Comparison of ENCODE assay signal across 21 mouse cellular contexts in genomic region chr13:5844338-5844737, GRCm38 (mm10). TPM values are rescaled to one million over a fixed set of nuclear protein-coding genes. Genes with fewer than 3 reads are reported as not detected.
DNase-seq lines count a peak whose midpoint lies in the region; ATAC-seq and TF ChIP-seq lines count a peak whose summit lies in the region.
"Had no signal": no experiment of that assay in that cellular context is flagged by ENCODE, and none has a peak within 500 bp of the region (broad histone marks: within the 10 kb centered on the region; RNA-seq: fewer than 3 reads in every experiment).

No protein-coding gene starts in this region.

- peaks cover 4% of the 10 kb centered on the region; the same call in 1 of the 2 replicates for H3K4me1 ChIP-seq in lung, postnatal 0 days (ENCODE audit: insufficient read depth, low read depth, low read length)
- H3K4me1 ChIP-seq in ES-Bruce4 (ENCODE audit: control insufficient read depth, insufficient read depth, low read length), result no peaks in the 10 kb centered on the region
- peaks cover 10% of the 10 kb centered on the region for H3K4me1 ChIP-seq in embryonic fibroblast, embryonic 13.5 days (ENCODE audit: control insufficient read depth, insufficient read depth, low read length)
- H3K4me1 ChIP-seq in midbrain, embryonic 13.5 days (replicated peaks), result no peaks in the 10 kb centered on the region
- 0 out of 2 replicates have a peak, but pooled peaks cover 8% of the 10 kb centered on the region for H3K4me1 ChIP-seq in kidney, embryonic 16.5 days (ENCODE audit: insufficient read depth, low read length)
- H3K4me1 ChIP-seq: embryonic facial prominence, embryonic 15.5 days; forebrain, embryonic 13.5 days; limb, embryonic 13.5 days; stomach, embryonic 15.5 days had no signal

- no peaks in the 10 kb centered on the region for H3K27me3 ChIP-seq in lung, postnatal 0 days (replicated peaks; ENCODE audit: insufficient read depth, low read length)
- no peaks in the 10 kb centered on the region for H3K27me3 ChIP-seq in ES-Bruce4 (ENCODE audit: control insufficient read depth, insufficient read depth, low read length, poor library complexity, severe bottlenecking)
- H3K27me3 ChIP-seq in midbrain, embryonic 13.5 days, result no peaks in the 10 kb centered on the region
- H3K27me3 ChIP-seq in kidney, embryonic 16.5 days (ENCODE audit: insufficient read depth, low read length), result no peaks in the 10 kb centered on the region
- H3K27me3 ChIP-seq: embryonic facial prominence, embryonic 15.5 days; forebrain, embryonic 13.5 days; limb, embryonic 13.5 days; lung, embryonic 15.5 days; stomach, embryonic 15.5 days had no signal

- no peak for TF ChIP-seq POLR2A in ES-Bruce4 (IDR thresholded peaks at IDR 0.05; ENCODE audit: insufficient read depth, low read length)
- TF ChIP-seq POLR2A in embryonic fibroblast, embryonic 13.5 days (IDR thresholded peaks at IDR 0.05; ENCODE audit: low read depth, low read length), result no peak

- DNase-seq in lung, postnatal 0 days (ENCODE audit: low spot score), result peak; percentile 32
- no peak for DNase-seq in lung, postnatal 10 days
- DNase-seq in gastrocnemius, postnatal 4 days (ENCODE audit: low spot score in 2 of 2), result no peak
- DNase-seq: cerebellum, adult 2 months; cerebellum, postnatal 14 days; gastrocnemius, postnatal 10 days; retina, postnatal 1 day; right cerebral cortex, postnatal 25 days; thymus, postnatal 25 days had no signal

- TF ChIP-seq CTCF in lung, postnatal 0 days (IDR thresholded peaks at IDR 0.05), result no peak
- TF ChIP-seq CTCF in ES-Bruce4 (IDR thresholded peaks at IDR 0.05; ENCODE audit: low read depth, low read length), result no peak
- TF ChIP-seq CTCF in embryonic fibroblast, embryonic 13.5 days (IDR thresholded peaks at IDR 0.05; ENCODE audit: borderline replicate concordance, insufficient read depth, low read length), result no peak

- H3K4me3 ChIP-seq in lung, postnatal 0 days (ENCODE audit: low read depth, low read length), result no peak overlapping the region
- no peak overlapping the region for H3K4me3 ChIP-seq in ES-Bruce4 (ENCODE audit: low read depth, low read length)
- H3K4me3 ChIP-seq in embryonic fibroblast, embryonic 13.5 days (ENCODE audit: insufficient read depth, low read length), result no peak overlapping the region
- H3K4me3 ChIP-seq in midbrain, embryonic 13.5 days (replicated peaks), result no peak overlapping the region
- no peak overlapping the region for H3K4me3 ChIP-seq in kidney, embryonic 16.5 days (ENCODE audit: low read length)
- H3K4me3 ChIP-seq: embryonic facial prominence, embryonic 10.5 days; embryonic facial prominence, embryonic 15.5 days; forebrain, embryonic 13.5 days; limb, embryonic 13.5 days; lung, embryonic 15.5 days; stomach, embryonic 15.5 days had no signal

- no peaks in the 10 kb centered on the region for H3K36me3 ChIP-seq in lung, postnatal 0 days (ENCODE audit: insufficient read depth, low read length)
- no peaks in the 10 kb centered on the region for H3K36me3 ChIP-seq in ES-Bruce4 (ENCODE audit: control insufficient read depth, insufficient read depth, low read length, poor library complexity, severe bottlenecking)
- no peaks in the 10 kb centered on the region for H3K36me3 ChIP-seq in midbrain, embryonic 13.5 days
- H3K36me3 ChIP-seq in kidney, embryonic 16.5 days (ENCODE audit: insufficient read depth, low read length), result no peaks in the 10 kb centered on the region
- H3K36me3 ChIP-seq: embryonic facial prominence, embryonic 10.5 days; embryonic facial prominence, embryonic 15.5 days; limb, embryonic 13.5 days; lung, embryonic 15.5 days; stomach, embryonic 15.5 days had no signal

- TF ChIP-seq EP300 in lung, postnatal 0 days (IDR thresholded peaks at IDR 0.05), result no peak
- TF ChIP-seq EP300 in ES-Bruce4 (IDR thresholded peaks at IDR 0.05; ENCODE audit: insufficient read depth, low read depth, low read length), result no peak

- H3K4me2 ChIP-seq in lung, postnatal 0 days (replicated peaks; ENCODE audit: low read depth, low read length), result no peak overlapping the region
- H3K4me2 ChIP-seq in midbrain, embryonic 13.5 days (replicated peaks), result no peak overlapping the region
- no peak overlapping the region for H3K4me2 ChIP-seq in kidney, embryonic 16.5 days (replicated peaks; ENCODE audit: low read depth, low read length)
- H3K4me2 ChIP-seq: embryonic facial prominence, embryonic 15.5 days; forebrain, embryonic 13.5 days; limb, embryonic 13.5 days; midbrain, embryonic 11.5 days had no signal

- H3K9me3 ChIP-seq in lung, postnatal 0 days (ENCODE audit: low read length), result no peaks in the 10 kb centered on the region
- no peaks in the 10 kb centered on the region for H3K9me3 ChIP-seq in ES-Bruce4 (replicated peaks; ENCODE audit: control insufficient read depth, insufficient read depth, low read length, poor library complexity, severe bottlenecking)
- H3K9me3 ChIP-seq in midbrain, embryonic 13.5 days, result no peaks in the 10 kb centered on the region
- no peaks in the 10 kb centered on the region for H3K9me3 ChIP-seq in kidney, embryonic 16.5 days (ENCODE audit: low read length)
- H3K9me3 ChIP-seq: embryonic facial prominence, embryonic 10.5 days; embryonic facial prominence, embryonic 15.5 days; forebrain, embryonic 13.5 days; limb, embryonic 13.5 days; lung, embryonic 15.5 days; stomach, embryonic 15.5 days had no signal

- no peak overlapping the region for H3K27ac ChIP-seq in lung, postnatal 0 days (ENCODE audit: low read length)
- peak overlapping the region; percentile 73; the same call in 1 of the 2 replicates for H3K27ac ChIP-seq in ES-Bruce4 (ENCODE audit: insufficient read depth, low read length)
- peak overlapping the region; percentile 75 for H3K27ac ChIP-seq in embryonic fibroblast, embryonic 13.5 days (ENCODE audit: insufficient read depth, low read length)
- H3K27ac ChIP-seq in midbrain, embryonic 13.5 days, result no peak overlapping the region
- no peak overlapping the region for H3K27ac ChIP-seq in kidney, embryonic 16.5 days (ENCODE audit: low read length)
- H3K27ac ChIP-seq: embryonic facial prominence, embryonic 15.5 days; forebrain, embryonic 13.5 days; limb, embryonic 13.5 days had no signal

- ATAC-seq in lung, postnatal 0 days, result no peak
- no peak for ATAC-seq in midbrain, embryonic 13.5 days
- no peak for ATAC-seq in kidney, embryonic 16.5 days (ENCODE audit: low FRiP score, low TSS enrichment)
- ATAC-seq: forebrain, embryonic 13.5 days; hindbrain, embryonic 16.5 days had no signal

- H3K9ac ChIP-seq in lung, postnatal 0 days (replicated peaks; ENCODE audit: low read depth), result no peak overlapping the region
- H3K9ac ChIP-seq in ES-Bruce4 (ENCODE audit: low read depth, poor library complexity, severe bottlenecking), result no peak overlapping the region
- no peak overlapping the region for H3K9ac ChIP-seq in midbrain, embryonic 13.5 days (replicated peaks)
- no peak overlapping the region for H3K9ac ChIP-seq in kidney, embryonic 16.5 days (replicated peaks; ENCODE audit: low read length)
- H3K9ac ChIP-seq: embryonic facial prominence, embryonic 15.5 days; forebrain, embryonic 13.5 days; limb, embryonic 13.5 days; lung, embryonic 15.5 days; stomach, embryonic 15.5 days had no signal

- 58% methylated on average over 5 of the region's 5 CpGs for WGBS in lung, postnatal 0 days
- 93% methylated on average over 5 of the region's 5 CpGs for WGBS in midbrain, embryonic 13.5 days
- WGBS in kidney, embryonic 16.5 days, result 88% methylated on average over 5 of the region's 5 CpGs

RNA-seq across cellular contexts. Expression of gene Klf6, which starts 16.9 kb away (rescaled TPM):
- polyA plus RNA-seq in lung, postnatal 0 days (2015; fragmentation: Nextera tagmentation; extraction: Ambion mirVana), result 201 and 219 TPM in 2 replicates
- polyA plus RNA-seq in ES-Bruce4 (2011; ENCODE audit: insufficient read depth, insufficient read length, low read depth, missing spikeins), result 80.3 and 84.0 TPM in 2 replicates
- 105 and 134 TPM in 2 replicates for polyA plus RNA-seq in embryonic fibroblast, embryonic 13.5 days (2011; ENCODE audit: insufficient read length, low read depth, missing spikeins)
- polyA plus RNA-seq in midbrain, embryonic 13.5 days (2015; fragmentation: Nextera tagmentation; extraction: Ambion mirVana), result 68.3 and 82.1 TPM in 2 replicates
- total RNA-seq in gastrocnemius, postnatal 4 days (2021), result 10 to 100 TPM; 54.2 to 58.3 TPM
- polyA plus RNA-seq in kidney, embryonic 16.5 days (2015; fragmentation: Nextera tagmentation; extraction: Ambion mirVana), result 57.3 and 65.4 TPM in 2 replicates

Comparison
In these comparisons a context has a peak if more than half of its experiments do, and no peak if none do; other contexts are left out.
1. H3K27ac ChIP-seq: peak in ES-Bruce4 (single experiment) and embryonic fibroblast, embryonic 13.5 days (single experiment); none in lung, postnatal 0 days (single experiment), midbrain, embryonic 13.5 days (single experiment) and kidney, embryonic 16.5 days (single experiment).